Mouse (Mus musculus) gastrocnemius, adult 18-20 months (tissue): ENCODE results near the gene Srl. TPM values are rescaled to one million over a fixed set of nuclear protein-coding genes. Genes with fewer than 3 reads are reported as not detected.
"Not testable (repeated sequence)": the region's sequence is repeated elsewhere in the genome, so short reads cannot be mapped to it uniquely, and the experiment has no call there.

Experiments used
- DNase-seq: peaks from one replicate; pipeline ENCODE4 v3.0.0; 2021; ENCODE audit warnings: low spot score
- long read RNA-seq, 2 experiments: library from polyadenylated mRNA; stranded (forward); transcript quantifications; one replicate each; pipeline ENCODE4 v2.0.0; 2021
- total RNA-seq, 2 experiments: library from RNA; stranded (reverse); gene quantifications; 2 replicates each; pipeline ENCODE4 v1.2.3; 2021

Gene Srl
- total RNA-seq = 1,000 to 10,000 TPM; 1,111 to 1,154 TPM
- long read RNA-seq, experiment 1, full-length matches to known transcripts = 1,445 of 4,213 reads
- long read RNA-seq, experiment 1, partial matches to known transcripts = 149 of 4,213 reads
- long read RNA-seq, experiment 1, other reads (novel, unspliced or antisense) = 2,619 of 4,213 reads
- long read RNA-seq, experiment 2, full-length matches to known transcripts = 878 of 2,444 reads
- long read RNA-seq, experiment 2, partial matches to known transcripts = 96 of 2,444 reads
- long read RNA-seq, experiment 2, other reads (novel, unspliced or antisense) = 1,470 of 2,444 reads

- peak; percentile 100 for DNase-seq
These were observed at the start of gene Srl for GRCm38 (mm10) chr16:4541501-4542198. Gene Srl (minus strand): TSS chr16:4541816.

- DNase-seq = no peak
These were observed 48.6 kb upstream of the Srl start for GRCm38 (mm10) chr16:4590236-4590635.

GRCm38 (mm10) chr16:4587516-4588210 lies 46.0 kb upstream of the Srl start:
- DNase-seq = no peak

- peak; percentile 97 for DNase-seq
These were observed 45.0 kb upstream of the Srl start for GRCm38 (mm10) chr16:4586531-4587123.

GRCm38 (mm10) chr16:4585642-4586530 lies 44.3 kb upstream of the Srl start:
- DNase-seq = no peak

- DNase-seq = no peak
These were observed 42.8 kb upstream of the Srl start for GRCm38 (mm10) chr16:4584438-4584837.

- DNase-seq = no peak
These were observed 42.2 kb upstream of the Srl start for GRCm38 (mm10) chr16:4583807-4584206.

GRCm38 (mm10) chr16:4581179-4581578 lies 39.6 kb upstream of the Srl start:
- DNase-seq = not testable (repeated sequence)

- no peak for DNase-seq
These were observed 37.0 kb upstream of the Srl start for GRCm38 (mm10) chr16:4578630-4579029.

- DNase-seq = no peak
These were observed 35.3 kb upstream of the Srl start for GRCm38 (mm10) chr16:4576873-4577272.

GRCm38 (mm10) chr16:4576038-4576437 lies 34.4 kb upstream of the Srl start:
- DNase-seq = no peak

GRCm38 (mm10) chr16:4570737-4571136 lies 29.1 kb upstream of the Srl start:
- peak; percentile 36 for DNase-seq

GRCm38 (mm10) chr16:4567912-4568311 lies 26.3 kb upstream of the Srl start:
- DNase-seq = peak; percentile 86

- peak; percentile 74 for DNase-seq
These were observed 18.7 kb upstream of the Srl start for GRCm38 (mm10) chr16:4560145-4560952.

GRCm38 (mm10) chr16:4559715-4560144 lies 18.1 kb upstream of the Srl start, which contains the start of gene Tfap4:
Gene Tfap4 (minus strand): TSS chr16:4559854.
- peak; percentile 85 for DNase-seq

GRCm38 (mm10) chr16:4558980-4559631 lies 17.5 kb upstream of the Srl start:
- DNase-seq = peak; percentile 70

GRCm38 (mm10) chr16:4558384-4558979 lies 16.9 kb upstream of the Srl start:
- peak; percentile 91 for DNase-seq

- DNase-seq = peak; percentile 63
These were observed 16.3 kb upstream of the Srl start for GRCm38 (mm10) chr16:4557949-4558348.

GRCm38 (mm10) chr16:4557085-4557484 lies 15.5 kb upstream of the Srl start:
- no peak for DNase-seq
